Mouse (Mus musculus) brain, embryonic 14.5 days (tissue): Measurements from ENCODE around the gene Chat.

Source experiments
- CTCF ChIP-seq: fragments of 200-500 bp; IDR thresholded peaks from 2 replicates; pipeline ENCODE4 v1.5.1; 2012; ENCODE audit warnings: inconsistent platforms, mild to moderate bottlenecking, moderate library complexity, borderline replicate concordance; ENCODE audit not compliant: insufficient read depth, insufficient read length; ENCODE audit errors: extremely low read depth
- POLR2A ChIP-seq: fragments of 200-500 bp; IDR thresholded peaks from 2 replicates; pipeline ENCODE4 v1.6.1; 2012; ENCODE audit warnings: mild to moderate bottlenecking, inconsistent platforms, borderline replicate concordance; ENCODE audit not compliant: poor library complexity, insufficient read depth, insufficient read length, severe bottlenecking; ENCODE audit errors: extremely low read depth

DNA sequence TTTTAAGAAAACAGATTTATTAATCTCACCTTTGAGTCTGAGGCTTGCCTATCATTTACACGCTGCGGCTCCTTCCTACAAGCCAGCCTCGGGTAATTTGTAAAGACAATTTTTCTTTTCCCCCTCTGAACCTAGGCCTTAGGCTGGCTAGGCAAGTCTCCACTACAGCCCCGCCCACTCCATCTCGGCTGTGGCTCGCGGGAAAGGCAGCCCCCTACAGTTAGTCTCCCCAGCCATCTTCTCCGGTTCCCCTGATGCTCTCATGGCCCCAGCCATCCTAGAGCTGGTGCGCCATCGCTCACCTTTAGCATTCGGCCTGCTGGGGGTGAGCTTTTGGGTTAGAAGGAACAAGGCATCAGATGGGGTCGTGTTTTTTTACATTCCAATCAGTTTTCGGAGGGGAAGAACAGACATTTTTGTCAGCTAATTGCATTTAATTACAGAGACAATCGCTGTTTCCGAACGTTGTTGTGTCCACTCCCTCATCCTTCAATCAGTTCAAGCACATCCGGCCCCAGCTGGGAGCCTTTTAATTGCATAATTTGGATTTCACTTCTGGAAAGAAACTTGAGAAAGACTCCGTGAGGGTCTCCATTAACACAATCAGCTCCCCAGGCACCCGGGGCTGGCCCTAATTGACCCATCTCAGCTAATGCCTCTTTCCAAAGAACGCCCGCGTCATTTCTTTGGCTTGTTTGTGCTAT lies 86.2 kb downstream of the Chat start:
- TF ChIP-seq CTCF (no peak), POLR2A (no peak)
